Mouse (Mus musculus) left cerebral cortex, adult 9 months (tissue): ENCODE results near the gene Clk2.

ENCODE experiments used
- DNase-seq, 2 experiments: peaks; one replicate each; pipeline ENCODE4 v3.0.0; 2022; ENCODE audit warnings: low spot score in 2 of 2

Gene Clk2

DNA sequence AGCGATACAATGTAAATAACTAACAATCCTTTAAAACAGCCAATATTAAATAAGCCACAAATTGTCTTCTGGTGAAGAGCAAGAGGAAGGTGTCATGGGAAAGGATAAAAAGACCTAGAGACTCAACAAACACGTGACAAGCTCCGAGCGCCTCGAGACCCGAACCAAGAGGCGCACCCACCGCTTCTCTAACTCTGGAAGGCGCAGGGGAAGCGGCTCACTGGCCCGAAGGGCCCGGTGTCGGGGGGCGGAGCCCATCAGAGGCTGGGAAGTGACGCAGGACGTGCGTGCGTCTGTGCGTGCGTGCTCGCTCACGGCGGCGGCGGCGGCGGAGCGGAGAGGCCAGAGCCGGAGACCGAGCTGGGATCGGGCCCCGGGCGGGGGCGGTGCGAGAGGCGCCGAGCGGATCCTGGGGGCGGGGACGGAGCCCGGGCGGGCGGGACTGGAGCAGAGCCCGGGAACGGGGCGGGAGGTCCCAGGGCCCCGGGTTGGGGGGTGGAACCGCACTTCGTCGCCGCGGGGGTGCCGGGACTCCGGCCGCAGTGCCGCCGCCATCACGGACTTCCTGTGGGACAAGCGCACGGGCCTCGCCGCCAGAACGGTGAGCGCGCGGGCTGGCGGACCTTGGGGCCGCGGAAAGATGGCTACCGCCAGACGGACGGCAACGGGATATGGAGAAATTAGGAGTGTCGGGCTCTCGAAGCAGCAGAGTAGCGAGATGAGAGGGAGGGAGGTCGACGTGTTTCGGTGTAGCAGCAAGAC, at the start of gene Clk2:
Gene Clk2, plus strand, starts transcription at position 290 of the 762 bp plus-strand sequence.
- DNase-seq, result peak; percentile 84 to 93

DNA sequence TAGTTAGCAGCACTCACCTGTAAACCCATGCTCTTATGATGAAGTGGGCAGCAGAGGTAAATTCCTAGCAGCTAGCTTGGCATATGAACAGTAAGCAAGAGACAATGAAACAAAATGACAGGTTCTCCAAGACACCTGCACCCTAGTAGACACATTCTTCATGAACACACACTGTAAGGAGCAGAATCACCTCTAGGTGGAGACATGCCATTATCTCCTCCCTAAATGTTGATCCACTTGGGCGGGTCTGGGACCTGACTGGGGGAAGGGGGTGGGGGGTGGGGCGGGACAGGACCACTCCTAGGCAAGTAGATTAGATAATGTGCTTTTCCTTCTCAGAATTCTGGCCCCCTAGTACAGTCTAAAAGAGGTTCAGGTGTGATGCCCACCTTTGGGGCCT, 49.1 kb upstream of the Clk2 start:
- no peak for DNase-seq

DNA sequence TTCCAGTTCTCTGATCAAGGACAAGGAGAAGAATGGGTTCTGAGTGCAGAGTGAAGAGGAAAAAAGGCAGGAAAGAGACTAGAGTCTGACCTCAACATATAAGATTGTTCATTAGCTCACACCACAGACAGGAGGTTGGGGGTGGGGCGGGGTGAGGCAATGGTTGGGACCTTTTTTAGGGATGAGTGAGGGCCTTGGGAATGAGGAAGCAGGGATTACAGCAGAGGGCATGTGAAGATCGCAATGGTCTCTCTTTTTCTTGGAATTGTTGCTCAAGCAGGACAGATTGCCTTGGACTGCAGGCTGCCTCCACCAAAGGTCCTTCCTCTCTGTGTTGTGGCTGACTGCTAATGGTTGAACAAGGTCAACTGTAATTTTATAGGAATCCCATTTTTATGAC, 41.3 kb upstream of the Clk2 start:
- DNase-seq, result no peak

DNA sequence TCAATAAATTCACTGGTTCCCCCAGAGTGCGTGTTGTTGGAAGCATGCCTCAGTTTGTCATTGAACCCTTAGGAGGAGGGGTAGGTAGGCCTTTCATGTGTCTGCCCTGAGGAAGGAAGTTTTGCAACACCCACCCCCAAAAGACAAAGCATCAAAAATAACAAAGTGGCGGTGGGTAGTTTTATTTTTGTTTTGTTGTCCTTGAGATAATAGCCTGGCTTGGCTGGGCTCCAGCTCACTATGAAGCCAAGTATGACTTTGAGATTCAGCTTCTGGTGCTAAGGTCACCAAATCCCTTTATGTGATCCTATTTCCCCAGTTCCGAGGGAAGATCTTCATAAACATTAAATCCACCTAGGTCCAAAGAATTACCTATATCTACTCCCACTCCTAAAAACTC, 40.4 kb upstream of the Clk2 start:
- DNase-seq, result no peak

DNA sequence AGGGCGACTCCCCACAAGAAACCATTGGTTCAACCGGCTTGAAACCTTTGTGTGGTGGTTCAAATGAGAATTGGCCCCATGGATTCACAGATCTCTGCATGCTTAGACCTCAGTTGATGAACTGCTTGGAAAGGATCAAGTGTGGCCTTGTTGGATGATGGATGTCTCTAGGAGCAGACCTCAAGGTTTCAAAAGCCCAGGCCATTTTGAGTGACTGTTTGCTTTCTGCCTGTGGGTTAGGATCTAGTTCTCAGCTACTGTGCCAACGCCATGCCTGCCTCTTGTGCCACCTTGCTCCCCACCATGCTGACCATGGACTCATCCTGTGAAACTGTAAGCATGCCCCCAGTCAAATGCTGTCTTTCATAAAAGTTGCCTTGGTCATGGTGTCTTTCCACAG, 38.6 kb upstream of the Clk2 start:
- no peak for DNase-seq

DNA sequence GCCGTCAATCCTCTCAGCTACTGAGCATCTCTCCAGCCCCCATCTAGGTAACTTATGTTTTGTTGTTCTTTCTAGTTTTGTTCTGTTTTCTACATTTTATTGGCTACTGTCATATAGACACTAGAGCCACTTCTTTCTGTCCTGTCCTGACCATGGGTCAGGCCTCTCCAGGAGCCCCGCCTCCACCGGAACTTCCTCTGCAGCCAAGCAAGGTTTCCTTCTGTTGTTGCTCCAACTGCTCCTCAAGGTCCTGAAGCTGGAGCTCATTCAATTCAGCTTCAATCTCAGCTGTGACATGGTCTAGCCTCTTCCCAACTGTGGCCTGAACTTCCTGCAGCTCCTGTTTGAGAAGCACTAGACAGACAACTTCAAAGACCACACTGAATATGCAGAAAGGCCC, 34.7 kb upstream of the Clk2 start:
- no peak for DNase-seq

DNA sequence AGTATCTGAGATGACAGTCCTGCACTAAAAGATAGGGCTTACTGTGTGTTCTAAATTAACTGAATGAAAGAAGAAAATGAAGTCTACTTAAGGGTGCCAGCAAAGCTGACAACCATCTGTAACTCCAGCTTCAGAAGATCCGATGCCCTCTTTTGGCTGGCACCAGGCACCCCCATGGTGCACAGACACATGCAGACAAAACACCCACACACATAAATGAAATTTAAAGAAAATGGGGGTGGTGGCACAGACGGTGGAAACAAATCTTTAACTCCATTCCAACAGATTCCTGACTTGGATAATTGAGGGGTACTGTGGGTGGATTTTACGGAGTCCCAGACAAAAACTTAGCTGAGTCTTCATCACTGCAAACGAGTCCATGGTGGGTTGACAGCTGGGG, 32.8 kb upstream of the Clk2 start:
- peak; percentile 62 to 71 for DNase-seq

DNA sequence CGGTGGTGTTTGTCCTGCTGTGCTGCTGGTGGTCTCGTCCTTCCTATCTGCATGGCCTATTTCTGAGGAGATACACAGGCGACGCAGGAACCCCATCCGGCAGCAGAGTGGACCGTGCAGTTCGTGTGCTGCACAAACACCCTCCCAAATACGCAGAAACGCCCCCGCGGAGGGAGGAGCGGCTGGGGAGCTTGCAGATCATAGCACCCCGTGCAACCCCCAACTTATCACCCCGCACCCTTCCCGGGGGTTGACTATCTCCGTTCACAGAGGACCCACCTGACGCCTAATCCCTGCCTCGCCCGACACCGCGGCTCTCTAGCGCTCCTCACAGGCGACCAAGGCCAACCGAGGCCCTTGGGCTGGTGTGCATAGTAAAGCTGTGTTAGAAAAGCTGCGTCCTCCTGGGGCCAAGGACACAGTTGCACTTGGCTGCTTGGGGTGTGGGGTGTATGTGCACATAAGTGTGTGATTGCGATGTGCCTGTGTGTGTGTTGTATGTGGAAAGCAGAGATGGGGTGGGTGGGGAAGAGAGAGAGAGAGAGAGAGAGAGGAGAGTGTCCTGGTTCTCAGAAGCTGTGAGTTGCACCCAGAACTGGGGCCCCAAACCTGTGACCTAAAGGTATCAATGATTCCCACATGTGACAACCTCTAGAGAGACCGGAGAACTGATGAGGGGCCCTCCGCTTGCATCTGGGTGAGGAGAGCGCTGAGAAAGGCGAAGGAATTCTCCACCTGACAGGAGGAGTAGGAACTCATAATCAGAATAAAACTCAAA, 32.1 kb upstream of the Clk2 start:
- DNase-seq, result peak in 1 of 2 experiments; percentile 31

DNA sequence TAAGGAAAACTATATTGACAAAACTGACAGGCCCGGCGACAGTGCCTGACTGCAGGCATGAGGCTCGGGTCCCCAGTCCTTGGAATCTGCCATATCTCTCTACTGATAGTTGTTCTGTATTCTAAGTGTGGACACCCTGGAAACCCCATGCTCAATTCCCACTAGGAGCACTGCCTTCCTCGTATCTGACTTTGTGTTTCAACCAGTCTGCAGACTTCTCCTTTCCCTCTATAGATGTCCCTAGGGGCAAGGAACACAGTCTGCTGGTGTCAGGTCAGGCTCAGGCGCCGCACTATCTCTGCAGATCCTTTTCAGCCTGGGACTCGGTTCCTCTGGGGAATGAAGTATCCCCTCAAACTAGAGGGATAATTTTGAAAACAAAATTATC, 31.5 kb upstream of the Clk2 start:
- no peak for DNase-seq

DNA sequence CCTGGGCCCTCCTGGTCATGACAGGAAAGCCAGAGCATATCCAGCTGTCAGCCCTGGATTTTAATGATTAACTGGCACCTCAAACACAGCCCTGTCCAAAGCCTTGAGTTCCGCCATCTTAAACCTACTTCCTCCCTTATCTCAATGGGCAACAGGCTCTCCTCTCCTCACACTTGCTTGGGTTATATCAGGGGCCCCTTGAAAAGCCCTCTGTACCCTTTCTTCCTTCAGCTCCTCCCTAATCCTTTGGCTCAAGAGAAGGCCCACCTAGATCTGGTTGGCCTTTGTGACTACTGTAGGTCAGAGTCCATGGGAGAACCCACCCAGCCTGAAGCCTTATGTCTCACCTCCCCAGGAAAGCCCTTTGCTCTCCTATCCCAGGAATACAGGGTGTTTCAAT, 30.8 kb upstream of the Clk2 start:
- no peak for DNase-seq

DNA sequence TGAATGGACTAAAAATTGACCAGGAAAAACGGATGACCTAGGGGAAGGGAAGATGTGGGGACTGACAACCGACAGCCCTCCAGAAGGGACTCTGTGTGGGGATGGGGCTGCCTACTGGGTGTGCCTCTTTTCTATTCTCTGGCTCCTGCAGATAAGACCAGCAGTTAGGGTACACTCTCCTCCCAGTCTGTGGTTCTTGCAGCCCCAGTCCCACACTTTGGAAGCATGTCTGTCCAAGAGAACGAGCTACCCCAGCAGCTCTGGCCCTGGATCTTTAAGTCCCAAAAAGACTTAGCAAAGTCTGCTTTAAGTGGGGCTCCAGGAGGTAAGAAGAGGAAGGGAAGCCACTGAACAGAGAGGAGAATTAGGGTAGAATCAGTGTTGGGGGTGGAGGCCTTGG, 28.6 kb upstream of the Clk2 start, which contains the start of gene Pklr:
Gene Pklr, plus strand, starts transcription at position 185 of the 400 bp plus-strand sequence.
- no peak for DNase-seq

DNA sequence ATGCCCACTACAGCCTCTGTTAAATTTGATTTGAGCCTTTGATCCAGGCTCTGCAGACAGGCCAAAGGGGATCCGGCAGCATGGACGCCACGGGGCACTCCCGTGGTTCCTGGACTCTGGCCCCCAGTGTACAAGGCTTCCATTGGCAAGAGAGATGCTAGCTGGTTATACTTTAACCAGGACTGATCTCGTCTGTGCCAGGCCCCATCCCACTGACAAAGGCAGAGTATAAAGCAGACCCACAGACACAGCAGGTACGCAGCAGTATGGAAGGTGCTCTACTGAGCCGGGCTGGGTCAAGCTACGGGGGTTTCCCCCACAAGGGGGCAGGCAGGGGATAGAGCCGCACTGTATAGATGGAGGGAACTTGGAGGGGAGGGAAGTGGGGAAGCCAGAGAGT, 28.2 kb upstream of the Clk2 start:
- no peak for DNase-seq

DNA sequence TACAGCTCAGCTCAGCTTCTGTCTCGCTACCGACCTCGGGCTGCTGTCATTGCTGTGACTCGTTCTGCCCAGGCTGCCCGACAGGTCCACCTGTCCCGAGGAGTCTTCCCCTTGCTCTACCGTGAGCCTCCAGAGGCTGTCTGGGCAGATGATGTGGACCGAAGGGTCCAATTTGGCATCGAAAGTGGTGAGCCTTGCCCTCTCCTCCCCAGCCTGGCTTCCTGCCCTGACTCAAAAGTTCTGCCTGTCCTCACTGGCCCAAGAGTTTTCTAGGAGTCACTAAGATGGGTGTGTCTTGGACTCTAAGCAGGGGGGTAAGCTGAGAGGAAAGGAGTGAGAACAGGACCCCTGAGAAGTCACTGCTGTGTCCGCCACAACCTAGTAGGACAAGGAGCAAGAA, 19.8 kb upstream of the Clk2 start:
- no peak for DNase-seq

DNA sequence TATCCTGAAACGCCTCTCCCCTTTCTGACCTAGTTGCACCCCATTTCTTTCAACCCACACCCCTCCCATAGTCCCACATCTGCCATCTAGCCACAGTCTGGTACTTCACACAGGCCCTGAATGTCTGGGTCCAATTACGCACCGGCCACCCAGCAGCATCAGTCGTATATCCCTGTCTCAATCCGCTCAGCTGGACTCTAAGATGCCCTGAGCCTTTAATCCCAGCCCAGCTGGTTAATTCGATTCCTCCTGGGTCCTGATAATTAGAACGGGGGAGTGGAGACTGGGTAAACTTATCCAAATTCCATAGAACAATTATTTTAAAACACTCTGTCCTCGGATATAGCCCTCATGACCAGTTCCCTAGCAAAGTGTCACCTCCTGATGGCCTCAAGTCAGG, 19.0 kb upstream of the Clk2 start:
- no peak for DNase-seq

DNA sequence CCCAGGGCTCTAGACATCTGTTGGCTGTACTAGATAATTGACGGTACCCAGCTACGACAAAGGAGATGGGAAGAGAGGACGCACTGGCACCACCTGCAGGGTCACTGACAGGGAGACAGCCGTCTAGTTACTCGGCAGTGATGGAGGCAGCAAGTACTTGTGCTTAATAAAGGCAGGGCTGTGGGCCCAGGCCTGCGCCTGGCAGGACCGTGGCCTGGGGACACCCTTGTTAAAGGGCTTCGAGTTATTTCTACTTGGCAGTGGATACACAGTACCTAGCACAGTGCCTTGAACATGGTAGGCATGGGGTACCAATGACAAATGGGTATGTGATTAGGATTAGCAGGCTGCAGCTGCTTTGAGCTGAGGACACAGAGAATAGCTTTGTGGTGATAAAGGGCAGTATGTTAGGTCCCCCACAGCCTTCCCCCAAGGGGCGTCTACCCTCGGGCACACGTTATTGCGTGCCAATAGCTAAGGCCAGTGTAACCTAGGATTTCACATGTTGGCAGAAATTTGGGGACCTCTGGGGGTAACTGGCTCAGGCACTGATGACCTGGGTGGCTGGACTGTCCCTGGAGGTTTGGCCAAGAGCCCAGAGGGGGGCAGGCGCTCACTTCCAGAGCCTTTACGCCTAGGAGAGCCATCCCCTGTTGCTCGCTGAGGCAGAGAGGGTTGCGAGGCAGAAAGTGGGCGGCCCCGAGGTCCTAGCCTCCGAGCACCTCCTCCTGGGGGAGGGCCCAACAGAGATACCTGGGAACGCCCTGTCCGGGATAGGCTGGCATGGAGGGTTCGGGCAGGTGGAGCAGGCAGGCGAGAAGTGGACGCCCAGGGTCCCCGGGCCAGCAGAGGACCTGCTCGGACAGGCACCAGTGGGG, 17.3 kb upstream of the Clk2 start:
- no peak for DNase-seq

DNA sequence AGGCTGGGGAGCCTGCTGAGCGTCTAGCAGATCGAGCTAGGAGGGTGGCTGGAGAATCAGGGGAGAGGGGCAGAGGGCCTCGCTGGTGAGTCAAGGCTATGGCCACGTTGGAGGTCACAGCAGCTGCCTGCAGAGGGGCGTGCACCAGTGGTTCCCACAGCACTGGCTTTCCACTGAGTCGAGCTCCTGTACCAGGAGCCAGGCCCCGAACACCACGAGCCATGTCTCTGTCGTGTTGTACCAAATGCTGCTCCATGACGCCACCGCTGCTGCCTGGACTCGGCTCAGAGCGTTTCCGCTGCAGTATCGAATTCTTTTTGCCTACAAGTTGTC, 16.6 kb upstream of the Clk2 start:
- DNase-seq, result no peak

DNA sequence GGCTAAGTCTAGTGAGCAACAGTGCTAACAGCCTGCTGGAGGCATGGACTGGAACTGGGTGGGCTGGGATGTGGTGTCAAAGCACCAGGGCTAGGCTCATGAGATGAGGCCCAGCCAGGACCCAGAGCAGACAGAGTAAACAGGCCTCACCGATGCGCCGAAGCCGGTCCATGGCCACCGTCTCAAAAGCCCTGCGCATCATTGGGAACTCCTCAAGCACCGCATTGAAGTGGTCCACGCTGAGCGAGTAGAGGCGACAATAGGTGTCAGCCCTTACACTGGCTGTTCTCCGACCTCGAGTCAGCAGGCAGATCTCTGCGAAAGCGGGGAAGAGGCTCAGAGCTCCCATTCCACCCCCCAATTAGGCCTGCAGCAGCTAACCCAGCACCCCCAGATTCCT, 16.0 kb upstream of the Clk2 start:
- DNase-seq, result no peak

DNA sequence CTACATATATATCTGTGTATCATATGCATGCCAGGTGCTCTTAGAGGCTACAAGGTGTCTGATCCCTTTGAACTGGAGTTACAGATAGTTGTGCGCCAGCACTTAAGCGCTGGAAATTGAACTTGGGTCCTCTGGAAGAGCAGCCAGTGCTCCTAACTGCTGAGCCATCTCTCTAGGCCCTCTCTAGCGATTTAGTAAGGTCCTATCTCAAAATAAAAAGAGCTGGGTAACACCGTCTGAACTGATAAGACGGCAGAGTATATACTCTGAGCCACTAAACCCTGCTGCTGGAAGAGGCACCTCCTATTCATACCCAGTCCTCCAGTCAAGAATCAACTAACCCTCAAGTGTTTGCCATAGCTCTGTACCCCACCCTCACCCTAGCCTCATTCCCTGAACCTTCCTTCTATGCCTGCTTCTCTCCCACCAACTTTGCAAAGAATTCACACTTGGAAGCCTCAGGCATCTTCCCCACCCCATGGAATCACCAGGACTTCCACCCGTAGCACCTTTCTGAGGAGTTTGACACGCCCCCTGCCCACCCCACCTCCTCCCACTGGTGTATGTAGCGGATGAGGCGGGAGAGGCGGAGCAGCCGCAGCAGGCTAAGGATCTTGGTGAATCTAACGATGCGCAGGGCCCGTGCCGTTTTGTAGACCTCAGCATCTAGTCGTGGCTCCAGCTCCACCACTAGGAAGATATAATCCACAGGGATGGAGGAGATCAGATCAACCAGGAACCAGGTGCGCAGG, 12.3 kb upstream of the Clk2 start:
- no peak for DNase-seq

DNA sequence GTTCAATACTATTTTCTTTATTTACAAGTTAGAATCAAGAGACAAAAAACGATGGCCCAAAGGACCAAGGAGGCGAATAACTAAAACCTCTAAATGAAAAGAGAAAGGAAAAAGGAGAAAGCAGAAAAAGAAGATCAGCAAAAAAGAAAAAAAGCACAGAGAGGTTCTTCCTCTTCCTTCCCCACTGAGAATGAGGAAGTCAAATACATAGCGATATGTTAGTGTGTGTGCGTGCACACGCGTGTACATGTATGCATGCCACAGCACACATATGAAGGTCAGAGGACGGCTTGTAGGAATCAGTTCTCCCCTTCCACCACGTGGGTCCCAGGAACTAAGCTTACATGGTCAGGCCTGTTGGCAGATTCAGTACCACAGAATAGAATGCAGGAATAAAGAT, 7.6 kb upstream of the Clk2 start:
- no peak for DNase-seq

DNA sequence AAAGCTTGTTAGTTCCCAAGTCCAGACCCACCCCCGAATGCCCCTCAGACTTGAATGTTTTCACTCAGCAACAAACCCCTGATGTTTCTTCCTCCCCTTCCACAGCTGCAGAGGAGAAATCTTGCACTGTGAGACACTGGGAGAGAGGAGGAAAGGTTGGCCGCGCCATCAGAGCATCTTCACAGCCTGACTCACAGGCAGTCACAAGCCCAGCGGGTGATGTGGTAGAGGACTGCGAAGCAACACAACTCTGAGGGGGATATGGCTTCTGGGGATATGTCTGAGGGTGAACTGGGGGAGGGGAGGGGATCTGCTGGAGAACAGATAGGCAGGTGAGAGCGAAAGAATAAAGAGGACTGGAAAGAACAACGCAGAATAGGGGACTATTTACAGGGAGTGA, 5.9 kb upstream of the Clk2 start:
- DNase-seq, result no peak

DNA sequence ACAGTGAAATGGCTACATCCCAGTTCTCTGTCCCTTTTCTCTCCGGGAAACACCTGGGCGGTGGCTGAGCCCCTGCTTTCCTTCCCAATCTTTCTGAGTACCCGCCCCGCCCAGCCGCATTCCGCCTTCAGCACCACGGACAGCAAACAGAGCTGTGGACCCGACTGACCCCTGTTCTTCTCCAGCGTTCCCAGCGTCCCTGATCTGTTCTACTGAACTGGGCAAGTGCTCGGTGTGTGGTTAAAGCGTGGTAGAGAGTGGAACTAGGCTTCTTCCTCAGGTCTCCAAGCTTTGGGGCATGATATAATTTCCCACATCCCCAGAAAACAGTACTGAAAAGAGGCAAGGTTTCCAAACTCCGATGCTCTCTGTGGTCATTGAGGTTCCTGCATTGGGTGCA, 5.4 kb upstream of the Clk2 start:
- DNase-seq, result no peak
